Mouse (Mus musculus): ENCODE measurements around the gene Ganab.

Ganab gene

DNA sequence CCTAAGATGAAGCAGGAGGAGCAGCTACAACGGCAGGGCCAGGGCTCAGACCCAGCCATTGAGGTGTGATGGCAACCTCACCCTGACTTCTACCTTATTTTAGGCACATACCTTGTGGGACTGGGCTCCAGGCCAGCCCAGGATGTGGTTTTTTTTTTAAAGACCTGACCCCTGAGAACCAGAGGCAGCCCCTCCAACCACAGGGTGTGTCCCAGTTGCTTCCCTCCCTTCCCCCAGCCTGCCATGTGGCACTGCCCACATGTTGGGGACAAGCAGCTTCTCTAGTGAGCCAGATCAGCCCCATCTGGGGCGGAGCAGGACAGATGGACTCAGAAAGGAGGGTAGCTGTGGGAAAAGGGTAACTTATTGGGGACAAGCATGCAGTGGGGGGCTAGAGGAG lies 28.9 kb downstream of the Ganab start:
- in situ Hi-C loops (cut with MboI, MseI): no loop called here

DNA sequence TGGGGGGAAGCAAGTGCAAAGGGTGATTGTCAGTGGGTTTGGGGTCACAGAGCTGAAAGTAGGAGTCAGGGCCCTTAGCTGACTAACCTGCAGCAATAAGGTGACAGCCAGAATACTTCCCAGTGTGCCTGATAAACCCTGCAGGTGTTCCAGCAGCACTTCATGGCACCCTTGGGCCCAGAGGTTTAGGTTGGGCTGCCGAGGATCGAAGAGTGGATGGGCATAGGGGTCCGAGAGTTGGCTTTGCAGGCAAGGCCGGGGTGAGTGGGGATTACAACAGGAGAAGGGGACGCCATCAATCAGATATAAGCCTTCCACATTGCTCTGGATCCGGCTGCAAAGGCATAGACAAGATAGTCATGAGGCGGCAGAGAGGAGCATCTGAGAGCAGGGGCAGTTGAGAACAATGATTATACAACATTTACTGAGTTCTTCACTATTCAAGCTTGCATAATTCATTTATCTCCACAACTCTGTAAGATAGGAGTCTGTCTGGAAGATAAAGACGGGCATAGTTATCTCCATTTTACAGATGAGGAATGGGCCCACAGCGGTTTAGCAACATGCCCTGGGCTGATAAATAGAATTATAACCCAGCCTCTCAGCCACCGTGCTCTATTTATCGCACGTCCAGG lies 30.1 kb downstream of the Ganab start:
- in situ Hi-C loops (cut with MboI, MseI): no loop called here

DNA sequence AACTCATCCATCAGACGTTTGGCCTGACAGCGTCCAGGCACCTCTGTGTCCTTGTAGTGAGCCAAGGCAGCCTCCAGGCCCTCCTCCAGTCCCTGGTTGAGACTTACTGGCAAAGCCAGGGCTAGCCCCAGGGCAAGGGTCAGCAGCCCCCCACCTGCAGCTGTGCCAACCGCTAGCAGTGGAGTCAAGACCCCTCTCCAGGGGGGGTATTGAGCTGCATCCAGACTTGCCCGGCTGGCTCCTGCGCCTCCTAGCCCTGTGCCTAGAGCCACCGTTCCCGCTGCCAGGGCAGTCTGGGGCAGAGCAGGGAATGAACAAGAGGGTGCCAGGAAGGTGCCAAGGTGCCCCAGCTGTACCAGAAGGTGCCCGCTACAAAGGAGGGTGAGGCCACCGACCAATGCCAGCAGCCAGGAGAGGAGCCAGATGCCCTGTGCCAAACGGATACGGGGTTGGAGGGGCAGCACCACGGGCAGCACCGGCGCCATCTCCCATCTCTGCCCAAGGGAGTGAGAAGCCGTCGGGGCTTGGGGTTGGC lies 30.9 kb downstream of the Ganab start:
- in situ Hi-C loops (cut with MboI, MseI): no loop called here

DNA sequence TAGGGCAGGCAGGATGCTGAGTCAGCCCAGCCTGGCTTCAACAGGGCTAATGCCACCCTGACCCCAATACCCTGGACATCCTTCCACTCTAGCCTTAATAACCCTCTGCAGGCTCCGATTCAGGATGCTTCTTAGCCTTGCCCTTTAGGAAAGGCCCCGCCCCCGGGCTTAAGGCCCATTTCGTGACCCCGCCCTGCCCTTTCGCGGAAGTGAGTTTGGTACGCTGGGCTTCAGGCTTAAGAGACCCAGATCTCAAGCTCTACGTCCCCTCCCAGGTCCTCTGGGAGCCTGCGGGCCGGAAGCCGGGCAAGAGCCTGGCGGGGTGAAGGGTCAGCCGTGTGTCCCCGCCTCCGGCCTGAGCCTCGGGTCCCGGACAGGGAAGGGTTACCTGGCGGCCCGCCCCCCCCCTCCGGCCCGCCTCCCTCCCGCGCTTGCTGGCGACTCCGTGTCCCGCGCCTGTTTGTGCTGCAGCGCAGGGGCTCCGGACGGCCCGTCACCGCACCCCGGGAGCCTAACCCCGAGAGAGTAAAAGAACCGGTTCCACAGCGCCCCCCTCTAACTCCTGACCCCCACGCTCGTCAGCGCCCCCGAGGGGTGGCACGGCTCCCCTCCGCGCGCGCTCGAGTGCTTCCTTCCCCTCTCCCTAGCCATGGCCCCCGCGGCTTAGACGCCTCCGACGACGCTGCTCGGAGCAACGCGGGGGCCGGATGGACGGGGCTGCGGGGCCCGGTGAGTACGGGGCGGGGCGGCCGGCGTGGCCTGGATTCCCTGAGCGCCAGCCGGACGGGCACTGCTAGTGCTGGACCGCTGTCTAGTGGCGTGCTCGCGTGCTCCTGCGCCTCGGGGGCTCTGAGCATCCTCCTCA lies 31.6 kb downstream of the Ganab start, which contains the start of the genes Rom1 and Eml3:
Gene Rom1 (minus strand): TSS at position 133 of the 865 bp plus-strand sequence.
Gene Eml3 (plus strand): TSS at position 329 of the 865 bp plus-strand sequence.
- in situ Hi-C loops (cut with MboI, MseI): no loop called here

DNA sequence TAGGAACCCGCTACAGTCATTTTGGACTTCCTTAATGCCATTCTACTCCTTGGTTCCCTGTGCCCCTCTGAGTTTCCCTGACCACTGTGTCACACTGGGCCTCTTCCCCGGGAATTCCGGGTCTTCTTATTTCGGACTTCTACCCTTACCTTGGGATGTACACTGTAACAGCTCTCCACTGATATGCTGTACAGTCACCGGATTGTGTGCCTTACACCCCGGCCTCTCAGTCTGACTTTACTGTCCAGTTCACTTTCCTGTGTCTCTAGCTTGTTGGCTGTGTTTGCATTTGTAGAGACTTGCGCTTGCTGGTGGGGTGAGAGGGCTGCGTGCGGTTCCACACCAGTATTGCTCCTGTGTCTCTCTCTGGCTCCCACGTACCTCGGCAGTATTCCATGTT lies 32.2 kb downstream of the Ganab start:
- in situ Hi-C loops (cut with MboI, MseI): no loop called here

DNA sequence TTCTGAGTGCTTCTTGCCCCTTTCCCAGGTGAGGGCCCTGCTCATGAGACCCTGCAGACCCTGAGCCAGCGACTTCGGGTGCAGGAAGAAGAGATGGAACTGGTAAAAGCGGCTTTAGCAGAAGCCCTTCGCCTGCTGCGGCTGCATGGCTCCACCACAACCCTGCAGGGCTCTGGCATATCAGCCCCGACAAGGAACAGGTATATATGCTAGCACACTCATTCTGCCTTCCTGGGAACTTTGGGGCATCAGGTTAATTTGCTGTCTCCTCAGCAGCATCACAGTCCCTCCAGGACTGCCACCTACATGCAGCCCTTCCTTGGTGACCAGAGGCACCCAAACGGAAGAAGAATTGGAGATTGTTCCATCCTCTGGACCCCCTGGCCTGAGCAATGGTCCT lies 32.9 kb downstream of the Ganab start:
- in situ Hi-C loops (cut with MboI, MseI): no loop called here

DNA sequence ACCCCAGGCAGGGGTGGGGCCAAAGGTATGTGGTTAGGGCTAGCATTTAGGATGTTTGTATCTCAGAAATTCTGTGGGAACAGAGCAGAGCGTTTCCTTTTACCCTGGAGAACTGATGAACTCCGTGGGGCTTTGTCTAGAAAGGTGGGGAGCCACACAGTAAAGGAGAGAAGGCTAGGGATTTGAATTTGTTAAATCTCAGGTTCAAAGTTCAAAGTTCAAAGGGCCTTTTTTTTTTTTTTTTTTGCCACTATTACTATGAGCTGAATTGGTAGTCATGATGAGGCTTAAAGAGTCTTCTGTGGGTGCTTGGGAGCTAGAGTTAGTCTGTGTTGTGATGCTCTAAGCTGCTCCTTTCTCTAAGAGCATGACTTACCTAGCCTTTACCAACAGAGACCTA lies 38.9 kb downstream of the Ganab start:
- in situ Hi-C loops (cut with MboI, MseI): no loop called here

DNA sequence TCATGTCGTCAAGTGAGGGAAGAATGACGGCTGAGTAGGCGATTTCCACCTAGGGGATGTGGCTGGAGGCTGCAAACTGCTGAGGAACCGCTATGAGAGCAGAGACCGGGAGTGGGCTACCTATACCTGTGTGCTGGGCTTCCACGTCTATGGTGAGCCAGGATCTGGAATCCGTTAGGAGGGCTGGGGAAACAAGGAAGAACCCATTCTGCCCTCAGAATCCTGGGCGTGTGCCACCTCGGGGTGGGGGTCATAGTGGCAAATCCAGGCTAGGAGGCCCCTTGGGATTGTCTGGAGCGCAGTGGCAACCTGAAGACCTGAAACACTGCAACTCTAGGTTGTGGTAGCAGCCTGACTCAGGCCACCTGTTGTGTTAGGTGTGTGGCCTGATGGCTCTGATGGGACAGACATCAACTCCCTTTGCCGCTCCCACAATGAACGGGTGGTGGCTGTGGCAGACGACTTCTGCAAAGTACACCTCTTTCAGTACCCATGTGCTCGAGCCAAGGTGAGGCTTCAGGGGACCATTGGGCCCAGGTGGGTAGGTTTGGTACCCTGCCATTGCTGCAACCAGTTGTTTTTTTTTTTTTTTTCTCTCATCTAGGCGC lies 42.8 kb downstream of the Ganab start:
- in situ Hi-C loops (cut with MboI, MseI): loop anchor here in 1 of 2 experiments (5.0 kb wide), 1 partner anchor 48 kb away; the partner anchor contains the start of gene Ints5

DNA sequence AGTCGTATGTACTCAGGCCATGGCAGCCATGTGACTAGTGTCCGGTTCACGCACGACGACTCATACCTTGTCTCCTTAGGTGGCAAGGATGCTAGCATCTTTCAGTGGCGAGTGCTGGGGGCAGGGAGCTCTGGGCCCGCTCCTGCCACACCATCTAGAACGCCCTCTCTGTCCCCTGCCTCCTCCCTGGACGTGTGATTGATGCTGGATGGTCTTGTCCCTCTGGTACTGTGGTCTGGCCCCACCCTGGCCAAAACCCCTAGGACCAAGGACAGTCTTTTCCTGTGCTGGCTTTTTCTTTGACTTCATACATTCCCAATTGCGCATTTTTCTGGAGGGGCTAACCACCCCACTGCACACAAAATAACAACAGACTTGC lies 43.3 kb downstream of the Ganab start:
- in situ Hi-C loops (cut with MboI, MseI): loop anchor here in 1 of 2 experiments (5.0 kb wide), 1 partner anchor 49 kb away; the partner anchor contains the start of gene Ints5

DNA sequence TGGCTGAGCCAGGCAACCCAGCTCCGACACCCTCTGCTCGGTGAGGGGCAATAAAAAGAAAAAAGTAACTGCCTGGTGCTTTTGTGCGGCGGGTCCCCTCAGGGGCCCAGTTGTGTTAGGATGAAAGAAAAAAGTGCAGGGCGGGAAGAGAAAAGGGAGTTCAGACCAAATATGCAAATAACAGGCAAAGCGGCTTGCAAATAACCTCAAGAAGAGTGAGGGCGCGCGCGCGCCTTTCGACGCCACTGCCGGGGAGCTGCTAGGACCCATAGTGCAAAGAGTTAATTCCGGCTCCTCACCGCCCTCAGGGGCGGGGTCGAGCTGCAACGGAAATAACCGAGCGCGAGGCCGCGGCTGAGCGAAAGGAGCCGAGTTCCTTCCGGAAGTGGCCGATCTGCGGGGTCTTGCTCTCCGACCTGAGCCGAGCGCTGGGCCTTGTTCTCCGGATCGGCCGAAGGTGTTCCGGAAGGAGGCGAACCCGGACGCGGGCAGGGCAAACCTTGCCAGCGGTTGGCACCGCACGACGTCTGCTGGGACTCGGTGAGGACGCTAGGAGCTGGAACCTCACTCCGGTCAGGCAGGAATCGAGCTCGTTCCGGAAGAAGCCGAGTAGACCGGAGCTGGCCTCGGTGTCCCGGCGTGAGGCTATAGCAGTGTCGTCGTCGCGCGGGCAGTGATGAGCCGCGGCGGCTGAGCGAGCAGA lies 43.8 kb downstream of the Ganab start, which contains the start of gene Mta2:
Gene Mta2 (plus strand): TSS at position 361 of the 703 bp plus-strand sequence.
- in situ Hi-C loops (cut with MboI, MseI): loop anchor here in 1 of 2 experiments (5.0 kb wide), 1 partner anchor 49 kb away; the partner anchor contains the start of gene Ints5

DNA sequence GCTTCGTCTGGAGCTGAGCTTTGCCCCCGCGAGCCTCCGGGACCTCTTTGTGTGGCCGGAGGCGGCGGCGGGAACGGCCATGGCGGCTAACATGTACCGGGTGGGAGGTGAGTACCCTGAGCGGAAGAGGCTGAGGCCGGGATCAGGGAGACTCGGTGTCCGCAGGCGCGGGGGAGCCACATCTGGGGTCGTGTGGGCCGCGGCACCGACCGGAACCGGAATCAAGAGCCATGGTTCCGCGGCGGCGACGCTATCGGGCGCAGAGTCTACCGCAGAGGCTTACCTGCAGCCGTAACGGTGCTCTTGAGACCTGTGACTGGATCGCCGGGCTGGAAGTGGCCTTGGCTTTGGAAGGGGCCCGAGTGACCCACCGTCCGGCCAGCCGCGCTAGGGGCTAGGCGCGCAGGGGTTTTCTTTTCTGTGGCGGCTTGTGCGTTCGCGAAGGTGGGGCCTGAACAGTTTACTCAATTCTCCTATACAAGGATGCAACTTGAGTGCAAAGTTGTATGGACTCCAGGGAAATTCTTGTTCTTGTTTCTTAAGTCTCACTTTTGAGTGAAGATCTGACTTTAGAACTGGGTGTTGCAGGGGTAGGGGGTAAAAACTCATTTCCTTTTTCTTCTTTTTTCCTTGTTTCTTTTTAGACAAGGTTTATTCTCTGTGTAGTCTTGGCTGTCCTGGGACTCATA lies 44.5 kb downstream of the Ganab start:
- in situ Hi-C loops (cut with MboI, MseI): loop anchor here in 1 of 2 experiments (5.0 kb wide), 1 partner anchor 50 kb away; the partner anchor contains the start of gene Ints5

DNA sequence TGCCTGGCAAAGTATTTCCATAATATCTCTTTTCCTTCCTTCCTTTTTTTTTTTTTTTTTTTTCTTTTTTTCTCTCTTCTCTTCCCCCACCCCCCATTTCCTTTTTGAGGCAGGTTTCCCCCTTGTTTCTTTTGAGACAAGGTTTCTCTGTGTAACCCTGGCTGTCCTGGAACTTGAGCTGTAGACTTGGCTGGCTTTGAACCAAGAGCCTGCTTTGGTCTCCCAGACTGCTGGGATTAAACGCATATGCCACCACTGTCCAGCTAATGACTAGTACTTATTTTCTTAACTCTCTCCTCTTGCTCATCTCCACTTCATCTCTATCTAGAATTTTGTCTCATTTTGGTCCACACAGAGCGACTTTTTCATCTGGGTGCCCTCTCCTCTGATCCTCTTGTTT lies 45.2 kb downstream of the Ganab start:
- in situ Hi-C loops (cut with MboI, MseI): loop anchor here in 1 of 2 experiments (5.0 kb wide), 1 partner anchor 51 kb away; the partner anchor contains the start of gene Ints5

DNA sequence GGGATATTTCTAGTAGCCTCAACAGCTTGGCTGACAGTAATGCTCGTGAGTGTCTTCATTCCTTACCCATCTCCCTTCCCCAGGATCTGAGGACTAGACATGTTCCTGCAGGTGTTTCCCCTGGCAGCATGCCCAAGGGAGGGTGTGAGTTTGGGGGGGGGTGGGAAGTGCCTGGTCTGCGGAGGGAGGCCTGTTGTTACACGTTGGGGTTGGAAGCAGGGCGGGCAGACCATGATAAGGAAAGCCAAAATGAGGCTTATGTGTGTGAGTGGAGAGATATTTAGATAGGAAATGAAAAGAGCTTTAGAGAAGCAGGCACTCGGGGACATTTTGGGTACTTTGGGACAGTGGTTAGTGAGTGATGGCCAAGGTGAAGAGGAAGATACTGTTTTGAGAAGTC lies 46.2 kb downstream of the Ganab start:
- in situ Hi-C loops (cut with MboI, MseI): loop anchor here in 1 of 2 experiments (5.0 kb wide), 1 partner anchor 52 kb away; the partner anchor contains the start of gene Ints5

DNA sequence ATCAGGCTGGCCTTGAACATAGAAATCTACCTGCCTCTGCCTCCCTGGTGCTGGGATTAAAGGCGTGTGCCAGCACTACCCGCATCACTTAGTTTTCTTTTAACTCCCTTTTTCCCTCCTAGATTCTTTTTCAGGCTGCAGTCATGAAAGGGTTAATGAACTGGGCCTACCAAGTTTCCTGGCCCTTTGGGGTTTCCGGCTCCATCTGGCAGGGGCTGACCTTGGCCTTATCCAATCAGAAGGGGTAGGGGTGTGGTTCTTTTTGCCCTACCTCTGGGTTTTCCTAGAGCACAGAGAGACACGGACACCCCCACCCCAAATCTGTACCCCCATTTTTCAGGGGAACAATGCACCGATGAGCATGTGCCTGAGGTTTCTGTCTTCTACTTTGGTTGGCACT lies 46.9 kb downstream of the Ganab start:
- in situ Hi-C loops (cut with MboI, MseI): loop anchor here in 1 of 2 experiments (5.0 kb wide), 1 partner anchor 52 kb away; the partner anchor contains the start of gene Ints5

DNA sequence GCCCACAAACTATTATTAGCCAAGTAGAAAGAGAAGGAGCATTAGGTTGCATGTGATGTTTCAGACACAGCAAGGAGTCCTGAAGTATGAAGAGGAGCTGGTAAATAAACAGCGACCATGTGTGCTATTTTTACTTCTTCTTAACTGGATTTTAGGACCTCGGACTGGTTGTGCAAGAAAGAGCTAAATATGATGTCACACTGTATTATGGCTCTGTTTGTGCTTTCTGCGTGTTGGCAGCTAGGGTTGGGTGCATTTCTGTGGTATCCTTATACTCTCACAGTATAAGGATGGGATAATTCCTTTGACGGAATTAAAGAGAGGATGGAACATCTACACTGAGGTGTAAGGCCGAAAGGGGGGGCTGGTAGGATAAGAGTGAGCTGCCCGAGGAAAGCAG lies 47.4 kb downstream of the Ganab start:
- in situ Hi-C loops (cut with MboI, MseI): no loop called here

DNA sequence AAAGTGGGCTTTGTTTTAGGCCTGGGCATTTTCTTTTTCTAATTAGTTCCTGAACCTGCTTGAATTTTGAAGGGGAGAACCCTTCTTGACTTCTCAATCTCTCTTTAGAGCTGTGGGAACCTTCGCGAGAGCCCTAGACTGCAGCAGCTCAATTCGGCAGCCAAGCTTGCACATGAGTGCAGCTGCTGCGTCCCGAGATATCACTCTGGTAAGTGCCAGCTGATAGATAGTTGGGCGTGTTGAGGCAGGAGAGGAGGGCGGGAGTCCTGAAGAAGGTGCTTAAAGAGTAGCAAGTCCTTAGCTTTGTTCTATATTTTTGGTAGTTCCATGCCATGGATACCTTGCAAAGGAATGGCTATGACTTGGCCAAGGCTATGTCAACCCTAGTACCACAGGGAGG lies 49.1 kb downstream of the Ganab start:
- in situ Hi-C loops (cut with MboI, MseI): no loop called here

DNA sequence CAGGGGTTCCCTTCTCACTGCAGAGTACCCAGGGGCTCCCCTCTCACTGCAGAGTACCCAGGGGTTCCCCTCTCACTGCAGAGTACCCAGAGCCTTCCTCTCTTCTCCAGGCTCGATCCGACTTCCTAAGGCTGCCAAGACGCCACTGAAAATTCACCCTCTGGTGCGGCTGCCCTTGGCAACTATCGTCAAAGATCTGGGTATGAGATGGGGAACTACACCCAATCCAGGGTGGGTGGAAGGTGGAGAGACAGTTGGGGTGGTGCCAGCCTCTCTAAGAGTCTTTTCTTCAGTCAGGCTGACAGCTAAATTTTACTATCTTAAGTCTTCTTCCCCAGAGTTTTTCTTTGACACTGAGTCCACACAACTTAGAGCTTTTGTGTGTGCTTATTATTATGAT lies 52.3 kb downstream of the Ganab start:
- in situ Hi-C loops (cut with MboI, MseI): no loop called here

DNA sequence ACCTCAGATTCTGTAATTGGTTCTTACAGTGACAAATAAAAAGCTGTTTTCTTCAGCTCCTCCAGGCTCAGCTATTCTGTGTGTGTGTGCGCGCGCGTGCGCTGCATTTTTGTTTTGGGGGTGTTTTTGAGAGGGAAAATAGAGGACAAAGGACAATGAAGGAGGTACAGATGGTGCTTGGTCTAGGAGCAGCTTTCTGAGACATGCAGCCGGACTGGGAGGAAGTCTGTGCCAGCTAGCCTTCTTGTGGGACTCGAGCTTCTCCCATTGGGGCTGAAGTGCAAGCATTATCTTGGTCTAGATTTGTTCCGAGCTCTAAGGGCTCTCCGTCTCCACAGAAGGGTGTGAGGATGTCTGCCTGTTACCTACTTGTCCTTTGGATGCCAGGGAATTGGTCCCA lies 54.4 kb downstream of the Ganab start:
- in situ Hi-C loops (cut with MboI, MseI): no loop called here

DNA sequence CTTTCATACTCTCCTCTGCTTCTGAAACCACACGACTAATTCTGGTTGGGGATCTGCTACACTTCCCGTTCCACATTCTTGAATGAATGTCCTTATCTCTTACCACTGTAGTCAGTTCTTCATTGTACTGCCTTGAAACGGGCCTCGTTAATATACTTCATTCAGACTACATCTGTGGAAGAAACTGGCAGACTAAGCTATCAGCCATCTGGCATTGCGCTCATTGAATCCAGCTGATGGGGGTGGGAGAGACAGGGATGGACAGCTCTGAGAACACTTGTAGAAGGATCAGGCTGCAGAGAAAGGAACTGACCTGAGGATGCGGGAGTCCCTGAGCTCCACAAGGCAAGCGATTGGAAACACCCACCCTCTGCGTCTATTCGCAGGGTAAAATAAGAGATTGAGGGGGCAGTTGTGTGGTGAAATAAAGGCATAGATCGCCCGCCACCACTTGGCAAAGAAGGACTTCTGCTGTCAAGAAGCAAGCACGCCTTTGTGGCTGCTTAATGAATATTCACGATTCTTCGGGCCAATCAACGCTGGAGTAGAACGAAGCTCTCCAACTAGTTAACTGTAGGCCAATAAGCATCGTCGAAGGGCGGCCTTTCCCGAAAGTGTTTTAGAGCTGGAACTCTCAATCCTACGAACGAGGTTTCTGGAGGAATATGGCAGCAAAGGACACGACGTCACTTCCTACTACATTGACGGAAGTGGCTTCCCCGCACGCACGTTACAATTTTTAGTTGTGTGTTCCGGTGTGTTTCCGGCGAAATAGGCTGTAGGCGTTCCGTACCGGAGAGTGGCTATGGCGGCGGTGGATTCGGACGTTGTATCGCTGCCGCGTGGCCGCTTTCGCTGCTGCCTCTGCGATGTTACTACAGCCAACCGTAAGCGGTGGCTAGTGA lies 55.5 kb downstream of the Ganab start, which contains the start of gene Tut1:
Gene Tut1 (plus strand): TSS at position 713 of the 905 bp plus-strand sequence.
- in situ Hi-C loops (cut with MboI, MseI): no loop called here
